Mouse (Mus musculus) kidney, adult 2 months (tissue): ENCODE data around the gene Eif1b.

ENCODE experiments used
- CTCF ChIP-seq: fragments of 200-500 bp; conservative IDR thresholded peaks from 2 replicates; pipeline ENCODE4 v1.5.1; 2011; ENCODE audit warnings: low read depth, mild to moderate bottlenecking, control low read depth, low read length, moderate library complexity, mixed read lengths; ENCODE audit not compliant: insufficient read depth, insufficient read length
- POLR2A ChIP-seq: fragments of 200-500 bp; IDR thresholded peaks from one replicate; pipeline ENCODE4 v1.6.1; 2011; ENCODE audit warnings: low read depth, low read length, control low read depth

- no peak for TF ChIP-seq CTCF
- no peak for TF ChIP-seq POLR2A
Observed at GRCm38 (mm10) chr9:120519469-120520125, 27.6 kb downstream of the Eif1b start.
